In the genomic region with DNA sequence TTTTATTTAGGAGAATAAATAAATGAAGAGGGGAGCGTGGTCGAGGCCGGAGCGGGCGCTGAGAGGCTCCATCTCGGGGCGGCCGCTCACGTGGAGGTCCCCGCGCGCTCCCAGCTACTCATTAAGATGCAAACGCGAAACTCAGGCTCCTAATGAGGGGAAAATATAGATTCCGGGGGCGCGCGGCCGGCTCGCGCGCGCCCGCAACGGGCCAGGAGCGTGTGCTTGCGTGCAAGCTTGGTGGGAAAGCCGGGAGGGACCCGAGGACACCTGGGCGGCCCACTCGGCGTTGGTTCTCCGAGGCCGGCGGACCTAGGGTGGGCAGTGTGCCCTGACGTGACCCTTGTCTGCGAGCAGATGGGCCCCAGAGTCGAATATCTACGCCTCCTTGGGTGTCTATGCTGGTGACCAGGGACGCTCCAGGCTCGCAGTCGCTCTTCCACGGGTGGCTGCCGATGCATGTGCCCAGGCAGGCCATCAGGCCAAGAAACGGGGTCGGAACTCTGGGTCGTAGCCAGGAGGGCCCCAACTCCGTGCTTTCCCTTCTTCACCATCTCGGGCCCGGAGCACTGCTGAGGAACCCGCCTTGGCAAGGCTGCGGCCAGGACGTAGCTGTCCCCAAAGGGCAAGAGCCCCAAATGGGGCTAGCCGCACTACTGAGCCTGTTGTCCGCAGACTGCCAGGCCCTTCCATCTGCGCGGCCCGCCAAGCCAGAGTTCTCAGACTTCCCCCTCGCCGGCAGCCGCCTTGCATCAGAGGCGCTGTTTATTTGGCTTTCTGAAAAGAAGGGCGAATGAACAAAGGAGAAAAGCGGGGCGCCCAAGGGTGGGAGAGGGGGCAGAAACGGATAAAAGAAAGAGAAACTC, we compare ENCODE assay signal across 9 mouse cellular contexts. TPM values are rescaled to one million over a fixed set of nuclear protein-coding genes. Genes with fewer than 3 reads are reported as not detected.
DNase-seq lines count a peak whose midpoint lies in the region; ATAC-seq and TF ChIP-seq lines count a peak whose summit lies in the region.
"Had no signal": no experiment of that assay in that cellular context is flagged by ENCODE, and none has a peak within 500 bp of the region (broad histone marks: within the 10 kb centered on the region; RNA-seq: fewer than 3 reads in every experiment).

No protein-coding gene starts in this region.

- intact Hi-C loops in heart, adult 2 months (cut with DNase I), result loop anchor here (5.0 kb wide), 2 partner anchors 154 to 324 kb away; no protein-coding TSS in a partner anchor

- no peaks in the 10 kb centered on the region for H3K9me3 ChIP-seq in embryonic facial prominence, embryonic 12.5 days
- no peaks in the 10 kb centered on the region for H3K9me3 ChIP-seq in midbrain, postnatal 0 days (ENCODE audit: low read length)

- peak overlapping the region; percentile 96 for H3K4me3 ChIP-seq in embryonic facial prominence, embryonic 12.5 days
- peak overlapping the region; percentile 67 for H3K4me3 ChIP-seq in heart, adult 2 months
- peak overlapping the region; percentile 86 for H3K4me3 ChIP-seq in midbrain, postnatal 0 days (ENCODE audit: low read depth, low read length)

- H3K4me1 ChIP-seq in embryonic facial prominence, embryonic 12.5 days, result peaks cover 41% of the 10 kb centered on the region
- peaks cover 4% of the 10 kb centered on the region; the same call in 1 of the 2 replicates for H3K4me1 ChIP-seq in heart, adult 2 months (ENCODE audit: control insufficient read depth, insufficient read depth, low read length)
- H3K4me1 ChIP-seq in midbrain, postnatal 0 days (ENCODE audit: insufficient read depth, low read length), result peaks cover 29% of the 10 kb centered on the region; the same call in 1 of the 2 replicates

- peak; percentile 38 to 56 for DNase-seq in left cerebral cortex, adult 18-20 months (ENCODE audit: low spot score in 2 of 2)
- DNase-seq in left cerebral cortex, adult 11 months (ENCODE audit: low spot score), result no peak
- DNase-seq in heart, adult 2 months, result peak; percentile 83 to 84
- peak; percentile 63 to 71 for DNase-seq in kidney, adult 8-10 months
- peak; percentile 66 for DNase-seq in liver
- peak; percentile 69 for DNase-seq in midbrain, postnatal 0 days (ENCODE audit: low spot score)
- DNase-seq in spleen, postnatal 36 days (ENCODE audit: low spot score in 2 of 2), result peak; percentile 67 to 70

- no peak for ATAC-seq in embryonic facial prominence, embryonic 12.5 days (ENCODE audit: insufficient number of reproducible peaks, insufficient read depth, low FRiP score, low TSS enrichment)
- ATAC-seq in midbrain, postnatal 0 days (ENCODE audit: low FRiP score), result peak; percentile 35

- WGBS in embryonic facial prominence, embryonic 12.5 days, result under 1% methylated on average over 66 of the region's 66 CpGs
- WGBS in heart, adult 2 months, result 1% methylated on average over 66 of the region's 66 CpGs
- under 1% methylated on average over 63 of the region's 66 CpGs for WGBS in midbrain, postnatal 0 days

- H3K9ac ChIP-seq in embryonic facial prominence, embryonic 12.5 days, result peak overlapping the region; percentile 63
- peak overlapping the region; percentile 85 for H3K9ac ChIP-seq in heart, adult 2 months (ENCODE audit: low read depth, low read length)
- peak overlapping the region; percentile 65 for H3K9ac ChIP-seq in midbrain, postnatal 0 days (replicated peaks; ENCODE audit: low read length, poor library complexity, severe bottlenecking)

- peak overlapping the region; percentile 92 for H3K4me2 ChIP-seq in embryonic facial prominence, embryonic 12.5 days (replicated peaks)
- H3K4me2 ChIP-seq in midbrain, postnatal 0 days (ENCODE audit: low read depth, low read length, poor library complexity, severe bottlenecking), result peak overlapping the region; percentile 92

- no peak for TF ChIP-seq POLR2A in heart, adult 2 months (IDR thresholded peaks at IDR 0.05; ENCODE audit: insufficient read depth, low read depth, low read length)

- peak overlapping the region; percentile 93 for H3K27ac ChIP-seq in embryonic facial prominence, embryonic 12.5 days
- peak overlapping the region; percentile 89 for H3K27ac ChIP-seq in heart, adult 2 months
- peak overlapping the region; percentile 85 for H3K27ac ChIP-seq in midbrain, postnatal 0 days (ENCODE audit: low read depth, low read length)

- no peak for TF ChIP-seq EP300 in heart, adult 2 months (IDR thresholded peaks at IDR 0.05; ENCODE audit: insufficient read depth, low read depth, low read length)

- H3K79me2 ChIP-seq in heart, adult 2 months (replicated peaks; ENCODE audit: control insufficient read depth, insufficient read depth, low read length), result no peaks in the 10 kb centered on the region

- TF ChIP-seq CTCF in heart, adult 2 months (IDR thresholded peaks at IDR 0.05), result no peak
- no peak for TF ChIP-seq CTCF in midbrain, postnatal 0 days (IDR thresholded peaks at IDR 0.05)

- H3K36me3 ChIP-seq in embryonic facial prominence, embryonic 12.5 days, result peaks cover 1% of the 10 kb centered on the region; the same call in 1 of the 2 replicates
- no peaks in the 10 kb centered on the region for H3K36me3 ChIP-seq in heart, adult 2 months (ENCODE audit: control insufficient read depth, insufficient read depth, low read length)
- H3K36me3 ChIP-seq in midbrain, postnatal 0 days (ENCODE audit: insufficient read depth, low read length), result no peaks in the 10 kb centered on the region

- peaks cover 2% of the 10 kb centered on the region; the same call in 1 of the 2 replicates for H3K27me3 ChIP-seq in embryonic facial prominence, embryonic 12.5 days
- peaks cover 2% of the 10 kb centered on the region; the same call in 1 of the 2 replicates for H3K27me3 ChIP-seq in heart, adult 2 months (ENCODE audit: control insufficient read depth, insufficient read depth, low read length)
- peaks cover 13% of the 10 kb centered on the region; the same call in 1 of the 2 replicates for H3K27me3 ChIP-seq in midbrain, postnatal 0 days (ENCODE audit: insufficient read depth, low read length)
- H3K27me3 ChIP-seq: Patski had no signal

RNA-seq across cellular contexts. Expression of gene Tle3, which starts 1.0 kb away (rescaled TPM):
- 10 to 100 TPM; 54.3 to 58.3 TPM for total RNA-seq in left cerebral cortex, adult 18-20 months (2021)
- 51.8 and 58.3 TPM in 2 replicates for polyA plus RNA-seq in embryonic facial prominence, embryonic 12.5 days (2016; fragmentation: Nextera tagmentation; extraction: Ambion mirVana)
- 10 to 100 TPM; 16.5 to 16.8 TPM for total RNA-seq in heart, adult 2 months (2021)
- 15.7 and 16.6 TPM in 2 replicates for polyA plus RNA-seq in heart, adult 2 months (2012; rRNA removed)
- total RNA-seq in midbrain, postnatal 0 days (2014; rRNA removed), result 82.2 and 94.9 TPM in 2 replicates
- 20.2 and 21.8 TPM in 2 replicates for polyA plus RNA-seq in midbrain, postnatal 0 days (2015; fragmentation: Nextera tagmentation; extraction: Ambion mirVana)
